30 mouse cellular contexts compared by ENCODE assay signal in the genomic region with DNA sequence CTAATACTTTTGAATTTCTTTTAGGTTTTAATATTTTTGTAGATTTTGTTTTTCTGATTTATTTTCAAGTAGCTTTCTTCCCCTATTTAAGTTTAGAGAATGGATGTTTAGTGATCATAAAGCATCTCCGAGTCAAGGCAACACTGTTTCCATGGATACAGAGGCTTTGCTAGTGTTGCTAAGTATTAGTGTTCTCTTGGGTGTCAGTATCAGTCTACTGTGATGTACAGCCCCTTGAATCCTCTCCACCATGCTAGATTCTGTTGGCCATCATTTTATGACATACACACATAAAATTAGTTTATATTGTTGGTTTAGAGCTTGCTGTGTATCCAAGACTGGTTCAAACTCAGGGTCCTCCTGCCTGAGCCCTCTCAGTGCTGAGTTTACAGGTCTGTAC. TPM values are rescaled to one million over a fixed set of nuclear protein-coding genes. Genes with fewer than 3 reads are reported as not detected.
DNase-seq lines count a peak whose midpoint lies in the region; ATAC-seq and TF ChIP-seq lines count a peak whose summit lies in the region.
"Had no signal": no experiment of that assay in that cellular context is flagged by ENCODE, and none has a peak within 500 bp of the region (broad histone marks: within the 10 kb centered on the region; RNA-seq: fewer than 3 reads in every experiment).

No protein-coding gene starts in this region.

- no peaks in the 10 kb centered on the region for H3K9me3 ChIP-seq in forebrain, postnatal 0 days (ENCODE audit: low read length)
- no peaks in the 10 kb centered on the region for H3K9me3 ChIP-seq in forebrain, embryonic 15.5 days
- H3K9me3 ChIP-seq in midbrain, postnatal 0 days (ENCODE audit: low read length) = no peaks in the 10 kb centered on the region
- no peaks in the 10 kb centered on the region for H3K9me3 ChIP-seq in midbrain, embryonic 11.5 days (ENCODE audit: control insufficient read depth, low read length)
- H3K9me3 ChIP-seq in neural tube, embryonic 15.5 days (replicated peaks) = no peaks in the 10 kb centered on the region
- H3K9me3 ChIP-seq: embryonic facial prominence, embryonic 13.5 days; embryonic facial prominence, embryonic 15.5 days; forebrain, embryonic 10.5 days; forebrain, embryonic 12.5 days; G1E had no signal

- no peak for TF ChIP-seq POLR2A in testis, adult 2 months (IDR thresholded peaks at IDR 0.05; ENCODE audit: control insufficient read depth, low read depth, low read length)

- ATAC-seq in forebrain, postnatal 0 days = peak; percentile 48; the same call in 1 of the 2 replicates
- ATAC-seq in forebrain, embryonic 15.5 days (replicated peaks) = no peak
- ATAC-seq in midbrain, postnatal 0 days (ENCODE audit: low FRiP score) = no peak
- ATAC-seq in midbrain, embryonic 11.5 days (ENCODE audit: low FRiP score) = no peak
- ATAC-seq in neural tube, embryonic 15.5 days (ENCODE audit: low FRiP score) = peak; percentile 74
- ATAC-seq: activated CD4-positive, CD25-positive, alpha-beta regulatory T cell, adult 4 months; CD4-positive, CD25-positive, alpha-beta regulatory T cell, adult 4 months; forebrain, embryonic 14.5 days; Patski had no signal

- H3K27ac ChIP-seq in forebrain, postnatal 0 days (ENCODE audit: low read depth, low read length) = no peak overlapping the region
- H3K27ac ChIP-seq in forebrain, embryonic 15.5 days (replicated peaks) = no peak overlapping the region
- no peak overlapping the region for H3K27ac ChIP-seq in midbrain, postnatal 0 days (ENCODE audit: low read depth, low read length)
- no peak overlapping the region for H3K27ac ChIP-seq in midbrain, embryonic 11.5 days (ENCODE audit: low read depth, low read length)
- H3K27ac ChIP-seq in testis, adult 2 months (ENCODE audit: control insufficient read depth, insufficient read depth, low read depth, low read length) = no peak overlapping the region
- no peak overlapping the region for H3K27ac ChIP-seq in neural tube, embryonic 15.5 days (replicated peaks)
- H3K27ac ChIP-seq: embryonic facial prominence, embryonic 13.5 days; embryonic facial prominence, embryonic 15.5 days; forebrain, embryonic 10.5 days; forebrain, embryonic 12.5 days had no signal

- no peaks in the 10 kb centered on the region for H3K4me1 ChIP-seq in forebrain, postnatal 0 days (ENCODE audit: insufficient read depth)
- no peaks in the 10 kb centered on the region for H3K4me1 ChIP-seq in forebrain, embryonic 15.5 days
- no peaks in the 10 kb centered on the region for H3K4me1 ChIP-seq in midbrain, postnatal 0 days (ENCODE audit: insufficient read depth, low read length)
- no peaks in the 10 kb centered on the region for H3K4me1 ChIP-seq in midbrain, embryonic 11.5 days (ENCODE audit: control insufficient read depth, insufficient read depth, low read length)
- no peaks in the 10 kb centered on the region for H3K4me1 ChIP-seq in testis, adult 2 months (ENCODE audit: control insufficient read depth, insufficient read depth, low read length)
- no peaks in the 10 kb centered on the region for H3K4me1 ChIP-seq in neural tube, embryonic 15.5 days
- H3K4me1 ChIP-seq: embryonic facial prominence, embryonic 15.5 days; forebrain, embryonic 10.5 days; forebrain, embryonic 12.5 days had no signal

- H3K4me2 ChIP-seq in forebrain, postnatal 0 days (ENCODE audit: low read depth) = no peak overlapping the region
- no peak overlapping the region for H3K4me2 ChIP-seq in forebrain, embryonic 15.5 days (replicated peaks)
- H3K4me2 ChIP-seq in midbrain, postnatal 0 days (ENCODE audit: low read depth, low read length, poor library complexity, severe bottlenecking) = no peak overlapping the region
- no peak overlapping the region for H3K4me2 ChIP-seq in midbrain, embryonic 11.5 days
- H3K4me2 ChIP-seq in neural tube, embryonic 15.5 days = no peak overlapping the region
- H3K4me2 ChIP-seq: embryonic facial prominence, embryonic 13.5 days; embryonic facial prominence, embryonic 15.5 days; forebrain, embryonic 12.5 days had no signal

- peaks cover 11% of the 10 kb centered on the region; the same call in 1 of the 2 replicates for H3K36me3 ChIP-seq in forebrain, postnatal 0 days (ENCODE audit: insufficient read depth)
- H3K36me3 ChIP-seq in forebrain, embryonic 15.5 days = peaks cover 8% of the 10 kb centered on the region; the same call in 1 of the 2 replicates
- no peaks in the 10 kb centered on the region; the same call in 1 of the 2 replicates for H3K36me3 ChIP-seq in midbrain, postnatal 0 days (ENCODE audit: insufficient read depth, low read length)
- 0 out of 2 replicates have a peak, but pooled peaks cover 2% of the 10 kb centered on the region for H3K36me3 ChIP-seq in midbrain, embryonic 11.5 days (ENCODE audit: control insufficient read depth, insufficient read depth, low read length)
- no peaks in the 10 kb centered on the region for H3K36me3 ChIP-seq in testis, adult 2 months (ENCODE audit: control insufficient read depth, insufficient read depth, low read length)
- H3K36me3 ChIP-seq in neural tube, embryonic 15.5 days = 0 out of 2 replicates have a peak, but pooled peaks cover 4% of the 10 kb centered on the region

- DNase-seq in forebrain, postnatal 0 days = no peak
- DNase-seq in midbrain, postnatal 0 days (ENCODE audit: low spot score) = peak; percentile 18
- DNase-seq in midbrain, embryonic 11.5 days (ENCODE audit: low spot score, missing footprints) = no peak
- DNase-seq in testis, postnatal 10 days (ENCODE audit: low spot score) = no peak
- no peak for DNase-seq in urinary bladder, postnatal 10 days (ENCODE audit: low spot score)
- DNase-seq: adrenal gland, adult 8-10 months; adrenal gland, postnatal 14 days; adrenal gland, postnatal 36 days; B cell, adult 2 months; cerebellum, adult 11 months; cerebellum, adult 18-20 months; cerebellum, adult 8-10 months; cerebellum, adult 9-11 months; cerebellum, postnatal 14 days; cerebellum, postnatal 36 days; embryo, embryonic 11 days had no signal

- H3K4me3 ChIP-seq in forebrain, postnatal 0 days (ENCODE audit: low read depth, low read length) = no peak overlapping the region
- no peak overlapping the region for H3K4me3 ChIP-seq in forebrain, embryonic 15.5 days
- H3K4me3 ChIP-seq in midbrain, postnatal 0 days (ENCODE audit: low read depth, low read length) = no peak overlapping the region
- H3K4me3 ChIP-seq in midbrain, embryonic 11.5 days (ENCODE audit: low read depth, low read length) = no peak overlapping the region
- peak overlapping the region; percentile 24; the same call in 1 of the 2 replicates for H3K4me3 ChIP-seq in testis, adult 2 months (ENCODE audit: control insufficient read depth, low read depth, low read length)
- H3K4me3 ChIP-seq in neural tube, embryonic 15.5 days (replicated peaks) = no peak overlapping the region
- H3K4me3 ChIP-seq: embryonic facial prominence, embryonic 13.5 days; embryonic facial prominence, embryonic 15.5 days; erythroblast, embryonic 14.5 days; forebrain, embryonic 10.5 days; forebrain, embryonic 12.5 days had no signal

- H3K9ac ChIP-seq in forebrain, postnatal 0 days = no peak overlapping the region
- no peak overlapping the region for H3K9ac ChIP-seq in forebrain, embryonic 15.5 days (replicated peaks)
- H3K9ac ChIP-seq in midbrain, postnatal 0 days (replicated peaks; ENCODE audit: low read length, poor library complexity, severe bottlenecking) = no peak overlapping the region
- H3K9ac ChIP-seq in midbrain, embryonic 11.5 days (ENCODE audit: low read length) = no peak overlapping the region
- no peak overlapping the region for H3K9ac ChIP-seq in neural tube, embryonic 15.5 days (replicated peaks)
- H3K9ac ChIP-seq: embryonic facial prominence, embryonic 13.5 days; embryonic facial prominence, embryonic 15.5 days; forebrain, embryonic 12.5 days had no signal

- no peaks in the 10 kb centered on the region for H3K27me3 ChIP-seq in forebrain, postnatal 0 days (ENCODE audit: insufficient read depth, low read length)
- no peaks in the 10 kb centered on the region for H3K27me3 ChIP-seq in forebrain, embryonic 15.5 days
- no peaks in the 10 kb centered on the region for H3K27me3 ChIP-seq in midbrain, postnatal 0 days (ENCODE audit: insufficient read depth, low read length)
- no peaks in the 10 kb centered on the region for H3K27me3 ChIP-seq in midbrain, embryonic 11.5 days (ENCODE audit: control insufficient read depth, insufficient read depth, low read length)
- no peaks in the 10 kb centered on the region for H3K27me3 ChIP-seq in testis, adult 2 months (ENCODE audit: control insufficient read depth, insufficient read depth, low read length)
- H3K27me3 ChIP-seq in neural tube, embryonic 15.5 days (replicated peaks) = no peaks in the 10 kb centered on the region
- H3K27me3 ChIP-seq: CH12.LX; embryonic facial prominence, embryonic 13.5 days; embryonic facial prominence, embryonic 15.5 days; forebrain, embryonic 12.5 days; Patski had no signal

- 61% methylated on average over 1 of the region's 1 CpGs for WGBS in forebrain, postnatal 0 days
- 79% methylated on average over 1 of the region's 1 CpGs for WGBS in forebrain, embryonic 15.5 days
- 30% methylated on average over 1 of the region's 1 CpGs for WGBS in midbrain, postnatal 0 days
- WGBS in midbrain, embryonic 11.5 days = 82% methylated on average over 1 of the region's 1 CpGs
- 18% methylated on average over 1 of the region's 1 CpGs for WGBS in neural tube, embryonic 15.5 days

- no peak for TF ChIP-seq CTCF in forebrain, postnatal 0 days (IDR thresholded peaks at IDR 0.05; ENCODE audit: low read depth)
- TF ChIP-seq CTCF in midbrain, postnatal 0 days (IDR thresholded peaks at IDR 0.05) = no peak
- no peak for TF ChIP-seq CTCF in testis, adult 2 months (IDR thresholded peaks at IDR 0.05; ENCODE audit: control insufficient read depth, insufficient read depth, insufficient replicate concordance, low read depth, low read length)

RNA-seq across cellular contexts. Expression of a gene that starts 20.3 kb away (rescaled TPM):
- 98.0 and 108 TPM in 2 replicates for total RNA-seq in forebrain, postnatal 0 days (2014; rRNA removed)
- 73.7 and 81.8 TPM in 2 replicates for polyA plus RNA-seq in forebrain, postnatal 0 days (2015; fragmentation: Nextera tagmentation; extraction: Ambion mirVana)
- 116 and 120 TPM in 2 replicates for polyA plus RNA-seq in forebrain, embryonic 15.5 days (2015; fragmentation: Nextera tagmentation; extraction: Ambion mirVana)
- total RNA-seq in midbrain, postnatal 0 days (2014; rRNA removed) = 59.1 and 93.8 TPM in 2 replicates
- polyA plus RNA-seq in midbrain, postnatal 0 days (2015; fragmentation: Nextera tagmentation; extraction: Ambion mirVana) = 69.3 and 72.2 TPM in 2 replicates
- polyA plus RNA-seq in midbrain, embryonic 11.5 days (2014; fragmentation: Nextera tagmentation; extraction: Ambion mirVana) = 142 and 154 TPM in 2 replicates
- polyA plus RNA-seq in testis, adult 2 months (2012; rRNA removed) = 46.1 and 57.5 TPM in 2 replicates
- polyA plus RNA-seq in neural tube, embryonic 15.5 days (2015; fragmentation: Nextera tagmentation; extraction: Ambion mirVana) = 86.5 and 93.3 TPM in 2 replicates

Comparison
In these comparisons a context has a peak if more than half of its experiments do, and no peak if none do; other contexts are left out.
1. ATAC-seq: peak in forebrain, postnatal 0 days (single experiment) and neural tube, embryonic 15.5 days (single experiment); none in forebrain, embryonic 15.5 days (single experiment), midbrain, postnatal 0 days (single experiment) and midbrain, embryonic 11.5 days (single experiment).